Mouse (Mus musculus): ENCODE data around the gene Gm4952.

The Gm4952 gene

DNA sequence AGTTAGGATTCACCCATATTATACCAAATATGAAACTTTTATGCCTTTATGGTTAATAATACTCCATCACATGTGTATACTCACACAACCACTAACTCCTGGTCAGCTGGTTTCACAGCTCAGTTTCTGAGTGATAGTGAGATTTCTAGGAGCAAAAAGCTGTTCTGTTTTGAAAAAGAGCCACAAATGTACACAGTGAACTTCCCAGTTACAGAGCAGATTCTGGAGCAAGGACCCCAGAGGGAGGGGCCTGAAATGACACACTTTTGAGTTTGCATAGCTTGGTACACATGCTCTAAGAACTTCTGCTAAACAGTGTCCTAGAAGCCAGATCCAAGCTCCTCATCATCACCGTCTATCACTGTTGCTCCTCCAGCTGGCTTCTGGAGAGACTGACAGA lies at the start of gene Gm4952:
TSS of gene Gm4952 (plus strand) at position 301 of the 400 bp plus-strand sequence.
- DNase-seq (ENCODE audit: low spot score in 2 of 2): no peak

DNA sequence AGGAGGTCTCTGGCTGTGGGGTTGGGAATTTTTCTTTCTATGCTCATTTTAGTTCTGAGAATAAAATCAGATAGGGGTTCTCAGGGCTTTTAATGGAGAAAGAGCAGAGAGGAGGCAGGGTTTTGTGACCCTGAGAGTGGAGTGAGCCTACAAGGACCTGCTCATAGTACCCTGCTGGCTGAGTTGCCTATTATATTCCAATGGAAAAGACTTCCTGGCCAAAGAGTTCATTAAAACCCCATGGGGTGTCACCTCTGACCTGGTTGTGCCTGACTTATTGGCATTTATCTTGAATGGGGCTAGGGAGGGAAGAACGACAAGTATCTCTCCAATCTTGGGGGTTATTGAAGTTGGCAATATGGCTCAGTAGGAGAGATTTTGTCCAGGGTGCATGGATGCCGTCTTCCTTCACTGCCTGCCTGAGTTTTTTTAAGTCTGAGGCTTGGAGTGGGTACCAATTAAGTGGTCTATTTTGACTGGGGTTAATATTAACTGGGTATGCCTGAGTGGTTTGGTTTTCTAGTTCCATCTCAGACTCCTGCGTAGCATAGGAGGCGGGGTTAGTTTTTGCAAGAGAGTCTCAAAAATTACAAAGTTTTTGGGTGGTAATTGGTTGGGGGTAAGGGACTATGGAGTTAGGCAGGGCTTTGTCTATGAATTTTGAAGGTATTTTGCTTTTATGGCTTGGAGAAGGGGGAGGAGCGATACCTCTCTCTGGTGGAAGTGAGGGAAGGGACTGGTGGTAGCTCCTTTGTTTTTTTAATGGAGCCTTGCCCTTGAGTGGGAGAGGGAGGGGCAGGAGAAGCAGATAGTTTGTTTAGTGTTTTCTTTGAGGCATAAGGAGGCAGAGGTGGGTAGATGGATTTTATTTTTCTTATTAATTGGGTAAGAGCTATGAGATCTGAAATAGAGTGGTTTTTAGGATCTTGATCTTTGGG lies 49.5 kb upstream of the Gm4952 start:
- no peak for DNase-seq (ENCODE audit: low spot score in 2 of 2)

DNA sequence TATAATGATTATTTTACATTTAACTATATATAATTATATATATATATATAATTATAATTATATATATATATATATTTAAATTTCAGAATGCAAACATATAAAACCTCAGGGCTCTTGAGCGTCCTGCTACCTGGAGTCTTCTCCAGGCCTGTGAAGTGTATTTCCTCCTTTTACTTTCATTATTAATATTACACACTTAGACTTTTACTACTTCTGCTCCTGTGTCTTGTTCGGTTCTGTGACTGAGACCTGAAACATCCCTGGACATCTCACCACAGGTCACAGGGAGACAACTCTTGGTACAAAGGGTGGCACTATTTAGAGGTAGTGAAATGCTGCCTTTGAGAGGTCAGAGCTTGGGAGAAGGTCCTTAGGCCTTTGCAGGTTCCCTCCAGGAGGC lies 43.5 kb upstream of the Gm4952 start:
- no peak for DNase-seq (ENCODE audit: low spot score in 2 of 2)

DNA sequence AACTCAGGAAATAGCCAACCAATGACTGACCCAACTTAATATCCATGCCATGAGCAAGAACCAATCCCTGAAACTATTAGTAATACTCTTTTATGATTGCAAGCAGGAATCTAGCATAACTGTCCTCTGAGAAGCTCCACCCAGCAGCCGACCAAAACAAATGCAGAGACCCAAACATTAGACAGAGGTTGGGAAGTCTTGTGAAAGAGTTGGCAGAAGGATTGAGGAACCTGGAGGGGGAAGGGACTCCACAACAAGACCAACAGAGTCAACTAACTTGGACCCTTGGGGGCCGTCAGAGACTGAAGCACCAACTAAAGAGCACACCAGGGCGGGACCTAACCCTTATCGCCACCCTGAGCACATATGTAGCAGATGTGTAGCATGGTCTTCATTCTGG lies 41.6 kb upstream of the Gm4952 start:
- DNase-seq (ENCODE audit: low spot score in 2 of 2): no peak

DNA sequence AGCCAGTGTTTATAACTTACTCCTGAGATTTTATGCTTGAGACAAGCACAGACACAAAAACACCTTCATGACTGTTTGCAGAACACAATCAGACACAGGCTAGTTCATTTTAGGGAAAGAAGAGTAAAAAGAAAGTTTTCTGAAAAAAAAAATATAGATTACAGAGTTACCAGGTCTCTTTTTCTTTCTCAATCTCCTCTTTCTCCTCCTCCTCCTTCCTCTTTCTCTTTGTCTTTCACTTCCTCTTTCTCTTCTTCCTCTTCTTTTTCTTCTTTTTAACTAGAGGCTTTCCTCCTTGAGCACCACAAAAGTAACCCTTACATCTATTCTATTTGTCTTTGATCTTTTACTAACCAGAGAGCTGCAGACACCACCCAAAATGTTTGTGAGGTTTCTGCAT lies 35.6 kb upstream of the Gm4952 start:
- DNase-seq (ENCODE audit: low spot score in 2 of 2): no peak

DNA sequence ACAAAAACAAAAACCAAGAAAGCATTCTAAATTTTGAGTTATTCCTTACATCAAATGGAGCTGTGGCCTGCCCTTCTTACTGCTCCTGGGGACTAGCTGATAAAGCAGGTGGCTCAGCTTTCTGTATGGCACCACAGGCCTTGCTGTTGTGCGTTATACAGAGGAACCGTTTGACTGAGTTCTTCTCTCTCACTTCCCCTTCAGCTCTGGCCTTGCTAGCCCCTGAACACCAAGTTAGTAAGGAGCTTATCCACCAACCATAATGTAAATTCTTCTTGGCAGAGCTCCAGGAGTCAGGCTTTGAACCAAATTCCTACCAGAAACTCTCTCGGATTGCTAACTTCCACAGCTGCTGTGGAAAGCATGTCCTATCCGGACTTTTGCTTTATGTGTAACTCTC lies 32.8 kb upstream of the Gm4952 start:
- DNase-seq (ENCODE audit: low spot score in 2 of 2): no peak

DNA sequence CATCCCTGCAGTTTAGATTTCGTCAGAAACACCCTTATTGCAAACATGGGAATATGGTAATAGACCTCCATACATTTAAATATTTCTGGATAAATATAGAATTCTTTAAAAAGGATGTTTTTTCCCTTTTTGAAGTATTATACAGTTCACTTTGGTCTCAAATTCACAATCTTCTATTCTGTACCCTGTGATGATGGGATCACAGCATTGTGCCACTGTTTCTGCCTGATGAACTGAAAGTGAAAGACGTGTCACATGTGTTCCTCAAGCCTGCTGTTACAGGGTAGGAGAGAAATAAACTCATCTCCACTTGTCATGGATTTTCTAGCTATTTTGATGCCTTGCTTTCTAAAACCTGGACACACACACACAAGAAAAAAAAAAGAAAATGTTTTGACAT lies 28.9 kb upstream of the Gm4952 start:
- no peak for DNase-seq (ENCODE audit: low spot score in 2 of 2)

DNA sequence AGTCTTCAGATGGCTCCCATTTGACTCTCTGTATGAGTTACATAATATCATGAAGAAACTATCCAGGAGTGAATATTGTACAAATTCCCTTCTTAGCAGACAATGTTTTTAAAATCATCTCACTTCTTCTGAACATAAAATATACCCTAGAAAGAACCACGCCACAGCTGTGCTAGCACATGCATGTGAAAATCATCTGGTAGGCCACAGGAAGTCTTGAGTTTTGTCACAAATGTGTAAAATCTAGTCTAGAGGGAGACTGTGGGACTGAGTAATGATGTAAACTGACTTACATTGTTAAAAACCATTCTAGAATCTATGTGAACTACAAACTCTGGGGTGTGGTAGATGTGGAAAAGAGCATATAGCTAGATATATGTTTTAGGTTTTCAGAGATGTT lies 28.1 kb upstream of the Gm4952 start:
- DNase-seq (ENCODE audit: low spot score in 2 of 2): no peak

DNA sequence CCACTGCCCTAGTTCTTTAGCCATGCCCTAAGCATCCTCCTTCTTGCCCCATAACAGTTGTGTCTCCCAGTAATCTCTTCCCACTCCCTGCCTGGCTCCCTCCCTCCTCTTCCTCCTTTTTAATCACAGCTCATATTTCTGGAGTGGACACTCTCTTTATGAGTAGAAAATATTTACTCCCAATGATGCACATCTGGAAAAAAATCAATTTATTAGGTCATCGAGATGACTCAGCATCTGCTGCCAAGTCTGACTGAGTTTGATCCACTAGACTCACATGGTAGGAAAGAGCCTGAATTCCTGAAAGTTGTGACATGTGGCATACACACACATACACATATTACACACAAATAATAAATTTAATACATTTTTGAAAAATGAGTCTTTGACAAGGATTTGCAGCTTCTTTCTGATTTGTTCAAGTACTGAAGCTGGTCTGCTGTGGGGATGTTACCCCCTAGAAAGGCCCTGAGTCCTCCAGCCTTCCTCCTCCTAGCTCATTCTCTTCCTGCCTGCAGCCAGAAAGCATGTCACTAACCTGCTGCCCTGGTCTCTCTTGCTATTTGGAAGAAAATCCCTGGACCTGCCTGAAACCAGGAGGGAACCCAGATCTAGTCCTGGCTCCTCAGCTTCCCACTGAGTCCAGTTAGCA lies 27.0 kb upstream of the Gm4952 start:
- no peak for DNase-seq (ENCODE audit: low spot score in 2 of 2)

DNA sequence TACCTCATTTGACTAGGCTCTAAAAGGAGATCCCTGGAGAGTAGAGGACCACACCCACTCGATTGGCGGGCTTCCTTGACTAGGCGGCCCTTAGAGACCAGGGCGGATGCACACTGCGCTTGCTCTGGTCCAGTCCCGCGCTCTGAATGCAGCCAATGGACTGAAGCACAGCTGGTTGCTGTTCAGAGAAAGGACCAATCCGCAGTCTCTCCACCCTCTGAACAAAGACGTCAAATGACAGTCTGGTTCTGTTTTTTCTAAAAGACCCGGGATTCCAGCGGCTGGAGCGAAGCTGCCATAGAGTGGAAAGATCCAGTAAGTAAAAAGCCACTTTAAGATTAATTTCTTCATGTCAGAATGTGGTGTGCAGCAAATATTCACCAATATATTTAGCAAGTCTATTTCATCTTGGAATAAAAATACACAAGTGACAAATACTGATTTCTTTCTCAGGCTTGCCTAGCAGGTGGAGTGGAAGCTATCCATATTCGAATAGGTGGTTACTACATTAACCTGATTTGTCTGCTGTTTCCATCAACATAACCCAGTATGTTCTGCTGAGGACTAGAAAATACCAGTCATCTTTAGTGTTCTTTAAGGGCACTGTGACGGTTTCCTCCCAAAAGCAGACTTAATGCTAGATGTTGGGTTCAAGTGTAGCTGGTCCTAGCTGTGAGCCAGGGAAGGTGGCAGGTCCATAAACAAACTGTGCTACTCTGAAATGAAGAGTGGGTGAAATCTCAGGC lies 26.3 kb upstream of the Gm4952 start:
- DNase-seq (ENCODE audit: low spot score in 2 of 2): peak; percentile 66 to 71

DNA sequence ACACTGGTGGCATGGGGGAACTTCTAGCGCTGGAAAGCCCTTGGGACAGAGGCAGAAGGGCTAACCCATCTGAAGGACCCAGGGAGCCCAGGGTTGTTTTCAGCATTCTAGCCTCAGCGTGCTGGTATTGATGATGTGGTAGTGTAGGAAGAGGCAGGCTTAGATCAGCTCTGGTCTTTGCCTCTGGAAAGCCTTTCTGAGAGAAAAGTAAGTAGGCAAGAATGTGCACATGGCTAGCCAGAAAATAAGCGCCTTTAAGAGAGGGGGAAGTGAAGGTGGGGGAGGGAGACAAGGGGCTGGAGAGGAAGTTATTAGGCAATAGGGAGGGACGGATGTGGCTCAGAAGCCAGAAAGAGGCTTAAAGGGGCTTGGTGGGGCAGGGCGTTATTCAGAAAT lies 25.8 kb upstream of the Gm4952 start:
- no peak for DNase-seq (ENCODE audit: low spot score in 2 of 2)

DNA sequence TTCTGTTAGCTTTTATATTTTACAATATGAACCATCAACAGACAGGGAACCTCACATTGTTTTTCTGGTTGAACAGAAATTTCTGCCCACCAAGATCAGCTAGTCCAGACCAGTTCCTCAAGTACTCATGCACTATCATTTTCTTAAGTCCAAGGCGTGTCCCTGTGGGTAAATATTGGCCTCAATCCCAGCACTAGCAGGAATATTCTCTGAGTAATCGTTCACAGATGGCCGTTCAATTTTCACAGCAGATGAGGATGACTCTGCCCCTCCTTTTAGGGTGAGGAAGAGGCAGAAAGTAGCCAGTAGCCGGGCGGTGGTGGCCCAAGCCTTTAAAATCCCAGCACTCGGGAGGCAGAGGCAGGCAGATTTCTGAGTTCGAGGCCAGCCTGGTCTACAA lies 24.7 kb upstream of the Gm4952 start:
- peak in 1 of 2 experiments; percentile 10 for DNase-seq (ENCODE audit: low spot score in 2 of 2)

DNA sequence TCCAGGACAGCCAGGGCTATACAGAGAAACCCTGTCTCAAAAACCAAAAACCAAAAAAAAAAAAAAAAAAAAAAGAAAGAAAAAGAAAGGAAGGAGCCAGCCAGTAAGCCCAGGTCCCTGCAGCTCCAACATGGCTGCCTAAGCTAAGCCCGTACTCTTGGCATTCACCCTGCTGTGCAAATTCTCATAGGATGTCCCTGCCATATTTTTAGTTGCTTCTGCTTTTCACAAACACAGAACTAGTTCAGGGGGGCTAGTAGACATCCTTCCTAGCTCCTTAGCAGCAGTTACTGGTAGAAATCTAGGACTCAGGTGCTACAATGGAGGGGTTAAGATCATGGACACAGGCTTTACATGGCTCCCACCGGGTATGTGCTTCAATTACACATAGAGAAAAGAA lies 24.3 kb upstream of the Gm4952 start:
- no peak for DNase-seq (ENCODE audit: low spot score in 2 of 2)

DNA sequence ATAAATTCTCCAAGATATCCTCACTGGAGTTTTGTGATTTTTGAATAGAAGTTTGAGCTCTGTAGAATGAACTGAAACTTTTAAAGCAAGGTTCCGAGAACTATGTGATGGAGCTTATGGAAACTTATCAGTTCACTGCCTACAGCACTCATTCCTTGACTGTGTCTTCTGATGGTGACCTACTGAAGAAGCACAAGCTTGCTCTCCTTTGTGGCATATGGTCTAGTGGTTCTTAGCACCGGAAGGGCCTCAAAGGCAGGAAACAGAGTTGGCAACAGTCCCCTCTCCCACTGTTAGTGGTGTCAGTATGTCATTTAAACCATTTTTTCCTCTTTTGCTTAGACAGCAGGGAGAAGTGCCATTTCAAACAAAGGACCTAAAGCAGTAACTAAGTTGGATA lies 23.1 kb upstream of the Gm4952 start:
- DNase-seq (ENCODE audit: low spot score in 2 of 2): no peak

DNA sequence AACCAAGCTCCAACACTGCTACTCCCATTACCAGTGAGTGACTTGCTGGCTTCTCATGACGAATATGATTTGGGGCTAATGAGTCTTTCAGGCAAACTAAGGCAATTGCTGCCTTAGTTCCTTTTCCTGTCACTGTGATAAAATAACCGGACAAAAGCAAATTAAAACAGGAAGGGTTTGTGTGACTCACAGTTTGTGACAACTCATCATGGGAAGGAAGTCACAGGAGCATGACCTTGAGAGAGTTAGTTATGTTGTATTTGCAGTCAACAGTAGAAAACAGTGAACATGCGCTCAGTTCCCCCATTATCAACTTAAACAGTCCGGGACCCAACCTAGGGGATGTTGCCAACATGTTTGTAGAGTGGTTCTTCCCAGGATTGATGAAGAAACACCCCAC lies 14.5 kb upstream of the Gm4952 start:
- DNase-seq (ENCODE audit: low spot score in 2 of 2): no peak

DNA sequence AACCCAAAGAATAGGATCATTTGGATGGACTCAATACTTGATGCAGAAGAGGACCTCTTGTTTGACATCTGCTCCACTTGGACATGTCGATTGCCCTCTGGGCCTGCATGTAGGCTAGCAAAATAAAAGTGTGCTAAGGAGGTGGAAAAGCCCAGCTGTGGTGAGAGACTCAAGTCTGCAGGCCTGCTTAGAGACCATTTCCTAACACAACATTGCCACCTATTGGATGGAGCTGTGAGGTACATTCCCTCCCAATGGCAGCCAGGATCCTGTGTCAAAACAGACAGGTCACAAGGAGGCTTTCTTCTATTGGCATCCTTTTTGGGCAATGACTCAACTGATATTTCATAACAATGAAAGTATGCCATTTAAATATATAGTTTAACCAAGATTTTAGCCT lies 7.9 kb upstream of the Gm4952 start:
- DNase-seq (ENCODE audit: low spot score in 2 of 2): peak; percentile 76 to 84

DNA sequence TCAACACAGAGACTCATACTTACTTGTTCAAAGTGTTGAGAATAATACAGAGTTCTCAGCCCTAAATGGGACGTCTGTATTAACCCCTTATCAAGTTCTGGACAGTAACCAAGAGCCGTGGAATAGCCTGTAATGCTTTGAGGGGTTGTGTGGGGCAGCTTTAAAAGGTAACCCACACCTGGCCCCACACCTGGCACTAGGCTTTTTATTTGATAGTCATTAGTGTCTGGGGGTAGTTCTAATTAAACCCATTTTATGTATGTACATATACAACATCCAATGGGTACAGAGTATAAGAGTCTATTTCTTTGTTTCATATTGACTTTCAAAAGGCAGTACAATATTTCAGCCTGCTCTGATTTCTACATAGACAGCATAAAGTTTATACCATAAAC lies 4.6 kb upstream of the Gm4952 start:
- no peak for DNase-seq (ENCODE audit: low spot score in 2 of 2)

DNA sequence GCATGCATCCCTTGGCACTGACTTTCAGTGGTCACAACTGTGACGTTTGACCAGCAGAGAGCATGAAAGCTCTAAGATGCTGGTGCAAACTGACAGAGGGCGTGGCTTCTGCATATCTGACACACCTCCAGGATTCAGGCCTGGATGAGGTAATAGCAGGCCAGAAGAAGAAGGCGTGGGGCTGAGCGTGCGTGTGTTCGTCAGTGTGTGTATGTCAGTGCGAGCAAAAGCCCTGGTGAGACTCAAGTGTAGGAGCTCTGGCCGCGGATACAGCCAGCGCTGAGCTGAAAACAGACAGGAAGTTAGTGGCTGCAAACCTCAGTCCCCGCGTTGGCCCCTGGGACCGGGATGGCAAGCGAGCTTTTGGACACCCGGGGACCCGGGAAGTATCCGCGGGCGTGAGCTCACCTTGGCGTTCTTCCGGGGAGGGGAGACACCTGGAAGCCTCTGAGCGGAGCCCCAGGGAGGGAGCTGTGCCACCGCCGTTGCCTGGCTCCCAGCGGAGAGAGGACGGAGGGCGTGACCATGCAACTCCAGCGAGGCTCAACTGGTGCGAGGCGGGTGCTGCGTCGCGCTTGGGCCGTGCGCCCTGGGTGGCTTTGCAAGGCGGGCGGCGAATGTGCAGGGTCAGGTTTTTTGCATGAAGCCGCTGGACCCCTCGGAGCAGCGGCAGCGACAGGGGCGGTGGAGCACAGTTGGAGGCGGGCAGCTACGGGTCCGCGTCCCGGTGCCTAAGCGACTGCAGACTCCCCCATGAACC lies 4.1 kb upstream of the Gm4952 start:
- peak; percentile 51 to 57 for DNase-seq (ENCODE audit: low spot score in 2 of 2)

DNA sequence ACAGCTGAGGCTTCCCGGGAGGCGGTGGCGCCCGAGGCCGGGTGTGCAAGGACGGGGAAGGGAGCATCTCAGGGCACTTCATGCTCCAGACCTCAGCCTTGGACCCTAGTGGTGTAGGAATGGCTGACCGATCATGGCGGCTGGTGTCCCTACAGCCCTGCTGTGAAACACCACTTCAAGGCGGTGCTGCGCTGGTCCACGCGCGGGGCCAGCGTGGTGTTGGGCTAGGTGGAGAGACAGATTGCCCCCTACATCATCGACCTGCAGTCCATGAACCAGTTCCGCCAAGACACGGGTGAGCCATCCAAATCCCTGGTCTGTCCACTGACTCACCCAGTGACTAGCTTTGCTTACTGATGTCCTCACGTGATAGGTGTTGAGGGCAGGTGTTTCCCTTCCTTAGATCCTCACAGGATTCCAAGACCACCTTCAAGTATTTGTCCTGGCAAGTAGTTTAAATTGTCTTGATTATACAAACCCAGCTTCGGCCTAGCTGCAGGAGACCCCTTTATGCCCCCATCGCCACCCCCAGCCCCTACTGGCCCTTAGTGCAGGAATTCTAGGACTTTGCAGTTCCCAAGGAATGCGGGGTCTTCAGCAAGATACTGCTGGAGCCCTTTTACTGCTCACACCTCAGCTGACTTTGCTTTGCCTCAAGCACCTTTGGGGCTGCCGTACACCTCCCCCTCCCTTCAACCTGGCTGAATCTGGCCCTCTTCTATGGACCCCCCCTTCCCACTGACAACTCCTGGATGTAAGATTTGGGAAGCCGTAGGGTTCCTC lies 3.3 kb upstream of the Gm4952 start:
- peak; percentile 32 to 46 for DNase-seq (ENCODE audit: low spot score in 2 of 2)

DNA sequence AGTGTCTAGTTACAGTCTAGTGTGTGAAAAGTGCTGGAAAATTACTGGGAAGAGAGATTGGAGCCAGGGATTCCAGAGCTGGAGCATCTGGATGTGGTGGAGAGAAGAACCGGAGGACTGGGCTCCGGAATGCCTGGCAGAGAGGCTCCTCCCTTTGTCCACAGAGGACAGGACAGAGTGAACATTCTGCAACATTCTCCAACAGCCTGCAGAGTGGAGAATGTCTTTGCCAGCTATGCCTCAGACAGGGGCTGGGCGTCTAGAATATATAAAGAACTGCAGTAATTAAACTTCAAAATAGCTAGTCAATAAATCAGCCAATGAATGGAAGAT lies 2.7 kb upstream of the Gm4952 start:
- peak; percentile 8 to 16 for DNase-seq (ENCODE audit: low spot score in 2 of 2)

DNA sequence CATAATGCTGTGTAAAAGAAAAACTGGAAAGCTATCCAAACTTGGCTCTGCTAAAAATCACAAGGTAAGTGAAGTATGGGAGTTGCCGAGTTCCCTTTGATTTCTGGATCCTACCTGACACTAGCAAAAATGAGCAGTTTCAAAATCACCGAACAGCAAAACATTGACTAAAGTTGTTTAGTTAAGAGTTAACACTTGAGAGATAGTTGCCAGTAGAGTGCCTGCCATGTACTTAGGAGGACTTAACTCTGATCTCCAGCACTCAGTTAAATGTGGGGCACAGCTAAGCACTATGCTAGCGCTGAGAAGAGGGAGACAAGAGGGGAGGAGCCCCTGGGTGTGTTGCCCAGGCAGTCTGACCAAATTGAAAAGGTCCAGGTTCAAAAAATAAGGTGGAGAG lies 1.1 kb upstream of the Gm4952 start:
- DNase-seq (ENCODE audit: low spot score in 2 of 2): no peak
